Mouse (Mus musculus): ENCODE measurements around the gene Ccrl2.

The Ccrl2 gene

GRCm38 (mm10) chr9:111056798-111057543 is at the start of gene Ccrl2:
Gene Ccrl2 (minus strand): TSS chr9:111057519.
- DNase-seq (ENCODE audit: low spot score in 2 of 2): no peak

- no peak for DNase-seq (ENCODE audit: low spot score in 2 of 2)
Measured at GRCm38 (mm10) chr9:111103893-111104292, 46.6 kb upstream of the Ccrl2 start.

- DNase-seq (ENCODE audit: low spot score in 2 of 2): no peak
Measured at GRCm38 (mm10) chr9:111103293-111103692, 46.0 kb upstream of the Ccrl2 start.

GRCm38 (mm10) chr9:111100406-111100805 is 43.1 kb upstream of the Ccrl2 start:
- no peak for DNase-seq (ENCODE audit: low spot score in 2 of 2)

- no peak for DNase-seq (ENCODE audit: low spot score in 2 of 2)
Measured at GRCm38 (mm10) chr9:111097543-111097942, 40.2 kb upstream of the Ccrl2 start.

- DNase-seq (ENCODE audit: low spot score in 2 of 2): no peak
Measured at GRCm38 (mm10) chr9:111096419-111097326, 39.4 kb upstream of the Ccrl2 start.

- no peak for DNase-seq (ENCODE audit: low spot score in 2 of 2)
Measured at GRCm38 (mm10) chr9:111095710-111096109, 38.4 kb upstream of the Ccrl2 start.

- DNase-seq (ENCODE audit: low spot score in 2 of 2): no peak
Measured at GRCm38 (mm10) chr9:111094626-111095025, 37.3 kb upstream of the Ccrl2 start.

- peak; percentile 76 for DNase-seq (ENCODE audit: low spot score in 2 of 2)
Measured at GRCm38 (mm10) chr9:111093094-111093493, 35.8 kb upstream of the Ccrl2 start.

- DNase-seq (ENCODE audit: low spot score in 2 of 2): peak; percentile 53 to 65
Measured at GRCm38 (mm10) chr9:111092657-111093056, 35.3 kb upstream of the Ccrl2 start.

- no peak for DNase-seq (ENCODE audit: low spot score in 2 of 2)
Measured at GRCm38 (mm10) chr9:111088886-111089285, 31.6 kb upstream of the Ccrl2 start.

- DNase-seq (ENCODE audit: low spot score in 2 of 2): no peak
Measured at GRCm38 (mm10) chr9:111087960-111088359, 30.6 kb upstream of the Ccrl2 start.

GRCm38 (mm10) chr9:111086995-111087606 is 29.8 kb upstream of the Ccrl2 start:
- no peak for DNase-seq (ENCODE audit: low spot score in 2 of 2)

GRCm38 (mm10) chr9:111086137-111086536 is 28.8 kb upstream of the Ccrl2 start:
- DNase-seq (ENCODE audit: low spot score in 2 of 2): no peak

GRCm38 (mm10) chr9:111085329-111085728 is 28.0 kb upstream of the Ccrl2 start:
- no peak for DNase-seq (ENCODE audit: low spot score in 2 of 2)

GRCm38 (mm10) chr9:111081765-111082164 is 24.4 kb upstream of the Ccrl2 start:
- no peak for DNase-seq (ENCODE audit: low spot score in 2 of 2)

GRCm38 (mm10) chr9:111080801-111081200 is 23.5 kb upstream of the Ccrl2 start:
- DNase-seq (ENCODE audit: low spot score in 2 of 2): no peak

- no peak for DNase-seq (ENCODE audit: low spot score in 2 of 2)
Measured at GRCm38 (mm10) chr9:111077745-111078144, 20.4 kb upstream of the Ccrl2 start.

GRCm38 (mm10) chr9:111072971-111073370 is 15.7 kb upstream of the Ccrl2 start:
- no peak for DNase-seq (ENCODE audit: low spot score in 2 of 2)

- peak; percentile 41 to 54 for DNase-seq (ENCODE audit: low spot score in 2 of 2)
Measured at GRCm38 (mm10) chr9:111072175-111072574, 14.9 kb upstream of the Ccrl2 start.

GRCm38 (mm10) chr9:111070546-111070961 is 13.2 kb upstream of the Ccrl2 start:
- no peak for DNase-seq (ENCODE audit: low spot score in 2 of 2)

GRCm38 (mm10) chr9:111067052-111067451 is 9.7 kb upstream of the Ccrl2 start:
- no peak for DNase-seq (ENCODE audit: low spot score in 2 of 2)
